ENCODE assay signal across 25 mouse cellular contexts in the genomic region with DNA sequence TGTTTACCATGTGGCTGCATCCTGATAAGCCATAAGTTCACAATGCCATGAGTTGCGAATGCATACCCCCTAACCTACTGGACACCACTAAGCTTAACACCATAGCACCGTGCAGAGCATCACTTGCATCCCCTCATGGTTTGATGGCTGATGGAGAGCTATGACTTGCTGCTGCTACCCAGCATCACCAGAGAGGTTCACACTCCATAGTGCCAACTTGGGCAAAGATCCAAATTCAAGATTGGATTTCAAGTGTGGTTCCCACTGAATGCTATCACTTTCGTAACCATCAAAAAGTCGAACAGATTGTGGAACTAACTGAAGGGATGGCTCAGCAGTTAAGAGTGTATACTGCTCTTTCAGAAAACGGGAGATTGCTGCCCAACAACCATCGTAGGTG. TPM values are rescaled to one million over a fixed set of nuclear protein-coding genes. Genes with fewer than 3 reads are reported as not detected.
DNase-seq lines count a peak whose midpoint lies in the region; ATAC-seq and TF ChIP-seq lines count a peak whose summit lies in the region.
"Had no signal": no experiment of that assay in that cellular context is flagged by ENCODE, and none has a peak within 500 bp of the region (broad histone marks: within the 10 kb centered on the region; RNA-seq: fewer than 3 reads in every experiment).

No protein-coding gene starts in this region.

- TF ChIP-seq CTCF in forebrain, postnatal 0 days (IDR thresholded peaks at IDR 0.05; ENCODE audit: low read depth) = no peak
- no peak for TF ChIP-seq CTCF in left cerebral cortex, adult 2 months (IDR thresholded peaks at IDR 0.05)

- no peak overlapping the region for H3K4me2 ChIP-seq in forebrain, embryonic 14.5 days (ENCODE audit: low read length)
- no peak overlapping the region for H3K4me2 ChIP-seq in forebrain, embryonic 11.5 days (ENCODE audit: low read depth, low read length, severe bottlenecking)
- H3K4me2 ChIP-seq in forebrain, postnatal 0 days (ENCODE audit: low read depth) = no peak overlapping the region
- H3K4me2 ChIP-seq in forebrain, embryonic 13.5 days = no peak overlapping the region
- H3K4me2 ChIP-seq: embryonic facial prominence, embryonic 12.5 days; forebrain, embryonic 15.5 days had no signal

- intact Hi-C loops in left cerebral cortex, adult 2 months (cut with DNase I) = no loop called here

- no peak overlapping the region for H3K4me3 ChIP-seq in forebrain, embryonic 14.5 days (ENCODE audit: low read depth, low read length)
- H3K4me3 ChIP-seq in forebrain, embryonic 11.5 days (ENCODE audit: low read depth, low read length) = no peak overlapping the region
- H3K4me3 ChIP-seq in forebrain, postnatal 0 days (ENCODE audit: low read depth, low read length) = no peak overlapping the region
- no peak overlapping the region for H3K4me3 ChIP-seq in forebrain, embryonic 13.5 days
- no peak overlapping the region for H3K4me3 ChIP-seq in left cerebral cortex, adult 2 months
- H3K4me3 ChIP-seq: embryonic facial prominence, embryonic 10.5 days; embryonic facial prominence, embryonic 12.5 days; forebrain, embryonic 15.5 days had no signal

- H3K27ac ChIP-seq in forebrain, embryonic 14.5 days (ENCODE audit: low read depth, low read length) = no peak overlapping the region
- no peak overlapping the region for H3K27ac ChIP-seq in forebrain, embryonic 11.5 days (ENCODE audit: low read depth, low read length)
- no peak overlapping the region for H3K27ac ChIP-seq in forebrain, postnatal 0 days (ENCODE audit: low read depth, low read length)
- no peak overlapping the region for H3K27ac ChIP-seq in forebrain, embryonic 13.5 days
- H3K27ac ChIP-seq in left cerebral cortex, adult 2 months = no peak overlapping the region
- H3K27ac ChIP-seq: embryonic facial prominence, embryonic 10.5 days; embryonic facial prominence, embryonic 12.5 days had no signal

- ATAC-seq in forebrain, embryonic 14.5 days = no peak
- ATAC-seq in forebrain, embryonic 11.5 days (replicated peaks; ENCODE audit: low FRiP score) = no peak
- peak; percentile 73 for ATAC-seq in forebrain, postnatal 0 days
- ATAC-seq in forebrain, embryonic 13.5 days = no peak
- ATAC-seq: activated CD4-positive, CD25-positive, alpha-beta regulatory T cell, adult 4 months; CD4-positive, CD25-positive, alpha-beta regulatory T cell, adult 4 months; forebrain, embryonic 15.5 days; Patski had no signal

- no peaks in the 10 kb centered on the region for H3K4me1 ChIP-seq in forebrain, embryonic 14.5 days (ENCODE audit: control insufficient read depth, insufficient read depth, low read length)
- H3K4me1 ChIP-seq in forebrain, embryonic 11.5 days (replicated peaks; ENCODE audit: control insufficient read depth, insufficient read depth, low read length) = no peaks in the 10 kb centered on the region
- no peaks in the 10 kb centered on the region for H3K4me1 ChIP-seq in forebrain, postnatal 0 days (ENCODE audit: insufficient read depth)
- H3K4me1 ChIP-seq in forebrain, embryonic 13.5 days = no peaks in the 10 kb centered on the region
- H3K4me1 ChIP-seq: embryonic facial prominence, embryonic 10.5 days; embryonic facial prominence, embryonic 12.5 days; forebrain, embryonic 15.5 days had no signal

- H3K27me3 ChIP-seq in forebrain, embryonic 14.5 days (replicated peaks; ENCODE audit: control insufficient read depth, insufficient read depth, low read length) = no peaks in the 10 kb centered on the region
- H3K27me3 ChIP-seq in forebrain, embryonic 11.5 days (ENCODE audit: control insufficient read depth, insufficient read depth, low read length) = no peaks in the 10 kb centered on the region
- no peaks in the 10 kb centered on the region for H3K27me3 ChIP-seq in forebrain, postnatal 0 days (ENCODE audit: insufficient read depth, low read length)
- no peaks in the 10 kb centered on the region for H3K27me3 ChIP-seq in forebrain, embryonic 13.5 days
- H3K27me3 ChIP-seq: CH12.LX; embryonic facial prominence, embryonic 12.5 days; forebrain, embryonic 15.5 days had no signal

- no peaks in the 10 kb centered on the region for H3K9me3 ChIP-seq in forebrain, embryonic 14.5 days (replicated peaks; ENCODE audit: control insufficient read depth, low read length)
- no peaks in the 10 kb centered on the region for H3K9me3 ChIP-seq in forebrain, embryonic 11.5 days (ENCODE audit: control insufficient read depth, low read length)
- no peaks in the 10 kb centered on the region for H3K9me3 ChIP-seq in forebrain, postnatal 0 days (ENCODE audit: low read length)
- H3K9me3 ChIP-seq in forebrain, embryonic 13.5 days (replicated peaks) = no peaks in the 10 kb centered on the region
- H3K9me3 ChIP-seq: embryonic facial prominence, embryonic 10.5 days; embryonic facial prominence, embryonic 12.5 days; forebrain, embryonic 15.5 days; G1E had no signal

- no peaks in the 10 kb centered on the region for H3K36me3 ChIP-seq in forebrain, embryonic 14.5 days (ENCODE audit: control insufficient read depth, insufficient read depth, low read length)
- no peaks in the 10 kb centered on the region for H3K36me3 ChIP-seq in forebrain, embryonic 11.5 days (ENCODE audit: control insufficient read depth, insufficient read depth, low read length)
- H3K36me3 ChIP-seq in forebrain, postnatal 0 days (ENCODE audit: insufficient read depth) = no peaks in the 10 kb centered on the region
- no peaks in the 10 kb centered on the region for H3K36me3 ChIP-seq in forebrain, embryonic 13.5 days (ENCODE audit: poor library complexity, severe bottlenecking)
- H3K36me3 ChIP-seq: embryonic facial prominence, embryonic 10.5 days; embryonic facial prominence, embryonic 12.5 days; forebrain, embryonic 15.5 days; G1E had no signal

- 83% methylated on average over 6 of the region's 6 CpGs for WGBS in forebrain, embryonic 14.5 days
- WGBS in forebrain, embryonic 11.5 days = 91% methylated on average over 6 of the region's 6 CpGs
- WGBS in forebrain, postnatal 0 days = 71% methylated on average over 6 of the region's 6 CpGs
- 82% methylated on average over 6 of the region's 6 CpGs for WGBS in forebrain, embryonic 13.5 days

- DNase-seq in forebrain, embryonic 14.5 days (ENCODE audit: low spot score) = peak; percentile 38
- DNase-seq in forebrain, embryonic 11.5 days (ENCODE audit: low spot score) = no peak
- DNase-seq in forebrain, postnatal 0 days = peak; percentile 48
- peak; percentile 5 for DNase-seq in right cerebral cortex, adult 18-20 months
- DNase-seq in right cerebral cortex, postnatal 14 days = no peak
- peak; percentile 21 for DNase-seq in telencephalon, adult 2 months (ENCODE audit: low read depth, low spot score)
- no peak for DNase-seq in left cerebral cortex, adult 2 months (ENCODE audit: extremely low spot score in 1 of 2, low spot score in 2 of 2)
- DNase-seq: adrenal gland, adult 8-10 months; adrenal gland, postnatal 14 days; adrenal gland, postnatal 36 days; B cell, adult 2 months; cerebellum, adult 11-12 months; cerebellum, adult 2 months; cerebellum, adult 9-10 months; cerebellum, postnatal 10 days; cerebellum, postnatal 25 days had no signal

- no peak overlapping the region for H3K9ac ChIP-seq in forebrain, embryonic 14.5 days (ENCODE audit: low read length)
- no peak overlapping the region for H3K9ac ChIP-seq in forebrain, embryonic 11.5 days (ENCODE audit: low read length)
- H3K9ac ChIP-seq in forebrain, postnatal 0 days = no peak overlapping the region
- H3K9ac ChIP-seq in forebrain, embryonic 13.5 days = no peak overlapping the region
- H3K9ac ChIP-seq: embryonic facial prominence, embryonic 12.5 days; forebrain, embryonic 15.5 days had no signal

RNA-seq across cellular contexts. Expression of a gene that starts 9.3 kb away (rescaled TPM):
- 1.2 and 1.3 TPM in 2 replicates for polyA plus RNA-seq in forebrain, embryonic 14.5 days (2014; fragmentation: Nextera tagmentation; extraction: Ambion mirVana)
- polyA plus RNA-seq in forebrain, embryonic 11.5 days (2014; fragmentation: Nextera tagmentation; extraction: Ambion mirVana) = 0.67 and 0.80 TPM in 2 replicates
- total RNA-seq in forebrain, postnatal 0 days (2014; rRNA removed) = 1.2 and 1.9 TPM in 2 replicates
- polyA plus RNA-seq in forebrain, postnatal 0 days (2015; fragmentation: Nextera tagmentation; extraction: Ambion mirVana) = 1.1 and 1.3 TPM in 2 replicates
- 0.71 and 0.72 TPM in 2 replicates for polyA plus RNA-seq in forebrain, embryonic 13.5 days (2015; fragmentation: Nextera tagmentation; extraction: Ambion mirVana)
- 1 to 10 TPM; 1.1 to 1.3 TPM for total RNA-seq in left cerebral cortex, adult 2 months (2021)
- polyA plus RNA-seq: Patski had no signal

RNA-seq across cellular contexts. Expression of a gene that starts 47.0 kb away (rescaled TPM):
- 0.90 and 1.4 TPM in 2 replicates for polyA plus RNA-seq in forebrain, embryonic 14.5 days (2014; fragmentation: Nextera tagmentation; extraction: Ambion mirVana)
- 1.5 and 2.2 TPM in 2 replicates for polyA plus RNA-seq in forebrain, embryonic 11.5 days (2014; fragmentation: Nextera tagmentation; extraction: Ambion mirVana)
- 0.38 and 0.62 TPM in 2 replicates for total RNA-seq in forebrain, postnatal 0 days (2014; rRNA removed)
- polyA plus RNA-seq in forebrain, postnatal 0 days (2015; fragmentation: Nextera tagmentation; extraction: Ambion mirVana) = 0.76 and 0.84 TPM in 2 replicates
- 0.57 and 0.64 TPM in 2 replicates for polyA plus RNA-seq in forebrain, embryonic 13.5 days (2015; fragmentation: Nextera tagmentation; extraction: Ambion mirVana)
- total RNA-seq in left cerebral cortex, adult 2 months (2021) = under 1 TPM; 0.18 to 0.79 TPM

RNA-seq across cellular contexts. Expression of a gene that starts 53.2 kb away (rescaled TPM):
- polyA plus RNA-seq in forebrain, embryonic 14.5 days (2014; fragmentation: Nextera tagmentation; extraction: Ambion mirVana) = 7.1 and 9.4 TPM in 2 replicates
- 4.0 and 4.2 TPM in 2 replicates for polyA plus RNA-seq in forebrain, embryonic 11.5 days (2014; fragmentation: Nextera tagmentation; extraction: Ambion mirVana)
- 32.2 and 43.3 TPM in 2 replicates for total RNA-seq in forebrain, postnatal 0 days (2014; rRNA removed)
- 4.2 and 5.3 TPM in 2 replicates for polyA plus RNA-seq in forebrain, postnatal 0 days (2015; fragmentation: Nextera tagmentation; extraction: Ambion mirVana)
- 6.8 and 8.2 TPM in 2 replicates for polyA plus RNA-seq in forebrain, embryonic 13.5 days (2015; fragmentation: Nextera tagmentation; extraction: Ambion mirVana)
- 10 to 100 TPM; 44.9 to 46.5 TPM for total RNA-seq in left cerebral cortex, adult 2 months (2021)

Comparison
In these comparisons a context has a peak if more than half of its experiments do, and no peak if none do; other contexts are left out.
1. DNase-seq: peak in forebrain, embryonic 14.5 days (single experiment), forebrain, postnatal 0 days (single experiment), right cerebral cortex, adult 18-20 months (single experiment) and telencephalon, adult 2 months (single experiment); none in forebrain, embryonic 11.5 days (single experiment), right cerebral cortex, postnatal 14 days (single experiment) and left cerebral cortex, adult 2 months (0 of 2).